Mouse (Mus musculus) spleen, adult 2 months (tissue): ENCODE data around the gene Iqsec3.

Experiments
- CTCF ChIP-seq: fragments of 200-500 bp; IDR thresholded peaks from 2 replicates; pipeline ENCODE4 v1.5.1; 2011; ENCODE audit warnings: mild to moderate bottlenecking, inconsistent platforms; ENCODE audit not compliant: insufficient read depth, insufficient read length, insufficient replicate concordance; ENCODE audit errors: extremely low read depth
- POLR2A ChIP-seq: fragments of 200-500 bp; IDR thresholded peaks from 2 replicates; pipeline ENCODE4 v1.6.1; 2011; ENCODE audit warnings: low read depth, low read length, inconsistent platforms

GRCm38 (mm10) chr6:121385397-121385796, 88.1 kb downstream of the Iqsec3 start:
- TF ChIP-seq POLR2A, result no peak
- no peak for TF ChIP-seq CTCF
